Mouse (Mus musculus) MN1 (cell line): ENCODE measurements around the gene Flt3l.
"Not testable (repeated sequence)": the region's sequence is repeated elsewhere in the genome, so short reads cannot be mapped to it uniquely, and the experiment has no call there.

Experiments used
- DNase-seq: peaks from one replicate; pipeline ENCODE4 v3.0.0-alpha.2; 2016; ENCODE audit warnings: low spot score

Gene Flt3l

GRCm38 (mm10) chr7:45141914-45142313, 5.7 kb upstream of the Flt3l start:
- DNase-seq, result no peak

GRCm38 (mm10) chr7:45141319-45141718, 5.1 kb upstream of the Flt3l start:
- DNase-seq, result no peak

- DNase-seq, result no peak
Observed at GRCm38 (mm10) chr7:45139904-45140723, 3.9 kb upstream of the Flt3l start.

GRCm38 (mm10) chr7:45138403-45138802, 2.2 kb upstream of the Flt3l start:
- DNase-seq, result no peak

- DNase-seq, result no peak
Observed at GRCm38 (mm10) chr7:45137171-45138006, 1.2 kb upstream of the Flt3l start.

GRCm38 (mm10) chr7:45135370-45135769, 862 bp downstream of the Flt3l start:
- DNase-seq, result no peak

GRCm38 (mm10) chr7:45134544-45135026, 1.6 kb downstream of the Flt3l start:
- no peak for DNase-seq

GRCm38 (mm10) chr7:45133446-45134159, 2.6 kb downstream of the Flt3l start:
- no peak for DNase-seq

- DNase-seq, result no peak
Observed at GRCm38 (mm10) chr7:45131850-45132249, 4.4 kb downstream of the Flt3l start.

- DNase-seq, result no peak
Observed at GRCm38 (mm10) chr7:45129776-45130512, 6.3 kb downstream of the Flt3l start.

GRCm38 (mm10) chr7:45129318-45129717, 6.9 kb downstream of the Flt3l start:
- peak; percentile 79 for DNase-seq

GRCm38 (mm10) chr7:45128624-45129246, 7.5 kb downstream of the Flt3l start, which contains the start of gene Rpl13a:
TSS of gene Rpl13a (minus strand) at chr7:45128761.
- peak; percentile 99 for DNase-seq

- DNase-seq, result no peak
Observed at GRCm38 (mm10) chr7:45127700-45128224, 8.5 kb downstream of the Flt3l start.

GRCm38 (mm10) chr7:45126844-45127699, 9.2 kb downstream of the Flt3l start:
- DNase-seq, result peak; percentile 37

- no peak for DNase-seq
Observed at GRCm38 (mm10) chr7:45126147-45126843, 9.9 kb downstream of the Flt3l start.

- not testable (repeated sequence) for DNase-seq
Observed at GRCm38 (mm10) chr7:45125649-45126048, 10.6 kb downstream of the Flt3l start.

- peak; percentile 35 for DNase-seq
Observed at GRCm38 (mm10) chr7:45125144-45125600, 11.1 kb downstream of the Flt3l start.

- DNase-seq, result peak; percentile 99
Observed at GRCm38 (mm10) chr7:45124224-45125143, 11.7 kb downstream of the Flt3l start, which contains the start of gene Rps11. TSS of gene Rps11 (minus strand) at chr7:45124439.
